Mouse (Mus musculus): ENCODE measurements around the gene Unc45a. TPM values are rescaled to one million over a fixed set of nuclear protein-coding genes. Genes with fewer than 3 reads are reported as not detected.

Gene Unc45a
- total and polyA plus RNA-seq, 3 experiments: 7.9 to 21.8 (median 16.8) TPM

- TF ChIP-seq JUN (IDR thresholded peaks at IDR 0.05; ENCODE audit: insufficient read depth, low read depth, low read length) (peak; percentile 70), MYC (IDR thresholded peaks at IDR 0.05; ENCODE audit: low read depth, low read length) (peak; percentile 45; the same call in 1 of the 2 replicates), POLR2AphosphoS2 (IDR thresholded peaks at IDR 0.05; ENCODE audit: low read depth, low read length) (peak; percentile 91), E2F4 (IDR thresholded peaks at IDR 0.05; ENCODE audit: insufficient replicate concordance, low read depth, low read length) (peak; percentile 85; the same call in 1 of the 2 replicates), TCF12 (IDR thresholded peaks at IDR 0.05; ENCODE audit: low read depth, low read length) (peak; percentile 59), MEF2A (IDR thresholded peaks at IDR 0.05; ENCODE audit: borderline replicate concordance, low read depth, low read length) (0 out of 2 replicates have a peak, but pooled peaks have one; percentile 45), NELFE (IDR thresholded peaks at IDR 0.05; ENCODE audit: low read depth, low read length) (peak; percentile 83), CHD2 (IDR thresholded peaks at IDR 0.05; ENCODE audit: low read length) (peak; percentile 42; the same call in 1 of the 2 replicates)
Measured at GRCm38 (mm10) chr7:80294062-80294763, 46.6 kb downstream of the Unc45a start, which contains the start of gene Prc1 (continued).

- no peaks in the 10 kb centered on the region for H3K9me3 ChIP-seq (replicated peaks; ENCODE audit: low read length)
- in situ Hi-C loops (cut with MboI; ENCODE audit: low pct_ligation_motif_present, low pct_unique_long_range_greater_than_20kb, low sequenced_read_pairs) (no loop called here), dilution Hi-C loops (cut with MboI; ENCODE audit: extremely low pct_ligation_motif_present, extremely low pct_unique_long_range_greater_than_20kb, low sequenced_read_pairs) (no loop called here)
Measured at GRCm38 (mm10) chr7:80287736-80288135, 53.1 kb downstream of the Unc45a start.

GRCm38 (mm10) chr7:80285725-80286124 lies 55.1 kb downstream of the Unc45a start:
- Histone ChIP-seq H3K4me2 (ENCODE audit: insufficient read depth, low read depth, poor library complexity, severe bottlenecking) (no peak overlapping the region), H3K9me3 (replicated peaks; ENCODE audit: low read length) (no peaks in the 10 kb centered on the region), H3K4me1 (ENCODE audit: control insufficient read depth in 1 of 2, insufficient read depth in 2 of 2) (no peaks in the 10 kb centered on the region), H3K27ac (ENCODE audit: insufficient read depth, low read depth) (no peak overlapping the region), H3K36me3 (replicated peaks in 1 of 2; ENCODE audit: control insufficient read depth in 1 of 2, insufficient read depth in 1 of 2, low read length in 1 of 2) (peaks cover 58 to 92% of the 10 kb centered on the region in 2 experiments), H3K27me3 (replicated peaks) (no peaks in the 10 kb centered on the region), H3K4me3 (replicated peaks in 1 of 3; ENCODE audit: low read depth in 2 of 3, low read length in 2 of 3, poor library complexity in 1 of 3) (no peak overlapping the region), H3K9ac (ENCODE audit: insufficient read depth, low read depth) (no peak overlapping the region), H3K79me2 (replicated peaks; ENCODE audit: control insufficient read depth, extremely low read depth, insufficient read depth, poor library complexity, severe bottlenecking) (no peaks in the 10 kb centered on the region)
- DNase-seq (ENCODE audit: extremely low read depth): no peak
- dilution Hi-C loops (cut with MboI; ENCODE audit: extremely low pct_ligation_motif_present, extremely low pct_unique_long_range_greater_than_20kb, low sequenced_read_pairs) (no loop called here), in situ Hi-C loops (cut with MboI; ENCODE audit: low pct_ligation_motif_present, low pct_unique_long_range_greater_than_20kb, low sequenced_read_pairs) (no loop called here)
- TF ChIP-seq RCOR1 (conservative IDR thresholded peaks at IDR 0.05; ENCODE audit: low read depth, low read length): no peak
- TF ChIP-seq ETS1 (conservative IDR thresholded peaks at IDR 0.05; ENCODE audit: low read depth, low read length): no peak
- TF ChIP-seq MXI1 (IDR thresholded peaks at IDR 0.05; ENCODE audit: low read depth, low read length): no peak
- no peak for TF ChIP-seq BHLHE40 (IDR thresholded peaks at IDR 0.05; ENCODE audit: low read depth, low read length)
- TF ChIP-seq E2F4 (IDR thresholded peaks at IDR 0.05; ENCODE audit: insufficient replicate concordance, low read depth, low read length): no peak
- TF ChIP-seq SIN3A (IDR thresholded peaks at IDR 0.05; ENCODE audit: low read length): no peak
- TF ChIP-seq ELF1 (IDR thresholded peaks at IDR 0.05; ENCODE audit: low read depth, low read length): no peak
- TF ChIP-seq RAD21 (IDR thresholded peaks at IDR 0.05; ENCODE audit: low read depth, low read length): no peak
- TF ChIP-seq KAT2A (IDR thresholded peaks at IDR 0.05; ENCODE audit: insufficient replicate concordance, low read length): no peak
- no peak for TF ChIP-seq CHD2 (IDR thresholded peaks at IDR 0.05; ENCODE audit: low read length)
- no peak for TF ChIP-seq TCF12 (IDR thresholded peaks at IDR 0.05; ENCODE audit: low read depth, low read length)
- TF ChIP-seq PAX5 (IDR thresholded peaks at IDR 0.05; ENCODE audit: low read length): no peak
- TF ChIP-seq POLR2A (IDR thresholded peaks at IDR 0.05; ENCODE audit: low read depth, low read length): no peak
- no peak for TF ChIP-seq TBP (conservative IDR thresholded peaks at IDR 0.05; ENCODE audit: low read depth, low read length)
- TF ChIP-seq IRF4 (IDR thresholded peaks at IDR 0.05; ENCODE audit: low read depth, low read length): no peak
- no peak for TF ChIP-seq MYC (IDR thresholded peaks at IDR 0.05; ENCODE audit: low read depth, low read length)

More at GRCm38 (mm10) chr7:80287736-80288135, 53.1 kb downstream of the Unc45a start:
- H3K4me1 ChIP-seq (ENCODE audit: control insufficient read depth in 1 of 2, insufficient read depth in 2 of 2): no peaks in the 10 kb centered on the region
- H3K79me2 ChIP-seq (replicated peaks; ENCODE audit: control insufficient read depth, extremely low read depth, insufficient read depth, poor library complexity, severe bottlenecking): no peaks in the 10 kb centered on the region
- H3K9ac ChIP-seq (ENCODE audit: insufficient read depth, low read depth): no peak overlapping the region
- no peak overlapping the region for H3K4me2 ChIP-seq (ENCODE audit: insufficient read depth, low read depth, poor library complexity, severe bottlenecking)
- H3K27ac ChIP-seq (ENCODE audit: insufficient read depth, low read depth): no peak overlapping the region
- no peak for DNase-seq (ENCODE audit: extremely low read depth)
- no peaks in the 10 kb centered on the region for H3K27me3 ChIP-seq (replicated peaks)
- TF ChIP-seq ZMIZ1 (IDR thresholded peaks at IDR 0.05; ENCODE audit: low read depth, low read length) (no peak), RCOR1 (conservative IDR thresholded peaks at IDR 0.05; ENCODE audit: low read depth, low read length) (no peak), CHD2 (IDR thresholded peaks at IDR 0.05; ENCODE audit: low read length) (no peak), MAFK (IDR thresholded peaks at IDR 0.05; ENCODE audit: insufficient replicate concordance, low read length) (no peak), NELFE (IDR thresholded peaks at IDR 0.05; ENCODE audit: low read depth, low read length) (no peak), CTCF (conservative IDR thresholded peaks at IDR 0.05 in 1 of 2, IDR thresholded peaks at IDR 0.05 in 1 of 2; ENCODE audit: low read depth in 2 of 2, low read length in 2 of 2) (no peak), SMC3 (IDR thresholded peaks at IDR 0.05; ENCODE audit: low read depth, low read length) (no peak)
- H3K36me3 ChIP-seq (replicated peaks in 1 of 2; ENCODE audit: control insufficient read depth in 1 of 2, insufficient read depth in 1 of 2, low read length in 1 of 2): peaks cover 58 to 89% of the 10 kb centered on the region in 2 experiments
- no peak overlapping the region for H3K4me3 ChIP-seq (replicated peaks in 1 of 3; ENCODE audit: low read depth in 2 of 3, low read length in 2 of 3, poor library complexity in 1 of 3)
